Mouse (Mus musculus) yolk sac, embryonic 10.5 days (tissue): ENCODE measurements around the gene Atp1b2.
"Not testable (repeated sequence)": the region's sequence is repeated elsewhere in the genome, so short reads cannot be mapped to it uniquely, and the experiment has no call there.

Experiments used
- DNase-seq: peaks from one replicate; pipeline ENCODE4 v3.0.0-alpha.2; 2017; ENCODE audit warnings: low spot score

The Atp1b2 gene

DNA sequence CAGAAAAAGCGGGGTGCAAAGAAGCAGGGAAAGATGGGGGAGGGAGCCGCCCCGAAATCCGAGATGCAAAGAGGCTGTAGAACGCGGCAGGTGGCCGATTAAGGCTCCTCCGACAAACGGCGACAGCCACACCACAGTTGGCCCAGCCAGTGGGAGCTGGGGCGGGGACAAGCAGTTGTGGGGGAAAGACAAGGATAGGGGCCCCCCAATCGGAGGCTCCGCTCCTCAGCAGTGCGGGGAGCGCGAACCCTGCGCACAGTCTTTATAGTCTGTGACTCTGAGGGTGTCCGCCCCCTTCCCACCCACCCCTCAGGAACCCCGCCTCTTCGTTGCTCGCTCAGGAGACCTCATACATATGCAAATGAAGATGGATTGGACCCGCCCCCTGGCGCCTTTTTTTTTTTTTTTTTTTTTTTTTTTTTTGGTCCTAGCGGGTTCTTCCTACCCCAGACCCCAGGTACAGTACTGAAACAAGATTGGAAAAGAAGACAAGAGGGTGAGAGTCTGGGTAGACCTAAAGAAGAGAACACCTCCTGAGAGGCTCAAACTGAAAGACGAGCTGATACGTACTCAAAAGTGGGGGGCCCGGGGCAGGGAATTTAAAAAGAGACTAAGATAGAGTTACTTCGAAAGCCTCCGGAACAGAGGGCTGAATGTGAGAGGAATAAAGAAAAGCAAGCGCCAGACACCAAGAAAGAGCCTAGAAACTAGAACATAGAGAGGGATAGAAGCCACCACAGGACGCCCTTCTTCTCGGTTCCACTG lies at the start of gene Atp1b2:
TSS of gene Atp1b2 (minus strand) at position 217 of the 765 bp plus-strand sequence.
- DNase-seq = peak; percentile 80

DNA sequence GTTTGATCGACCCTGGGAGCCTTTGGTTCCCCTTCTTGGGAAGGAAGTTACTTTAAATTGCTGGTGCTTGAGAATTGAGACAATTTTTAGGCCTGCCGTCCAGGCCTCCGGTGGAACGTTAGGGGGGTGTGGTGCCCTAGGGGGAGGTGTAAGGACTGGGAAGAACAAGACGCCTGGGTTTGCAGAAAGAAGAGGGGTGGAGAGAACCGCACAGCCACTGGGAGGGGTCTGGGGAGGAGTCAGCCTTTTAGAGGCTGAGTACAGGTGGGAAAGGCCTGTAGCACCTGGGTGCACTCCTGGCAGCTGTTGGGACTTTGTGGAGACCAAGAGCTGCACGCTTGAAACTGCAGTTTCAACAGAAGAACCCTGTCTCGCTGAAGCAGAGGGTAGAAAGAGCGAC lies 49.0 kb upstream of the Atp1b2 start:
- no peak for DNase-seq

DNA sequence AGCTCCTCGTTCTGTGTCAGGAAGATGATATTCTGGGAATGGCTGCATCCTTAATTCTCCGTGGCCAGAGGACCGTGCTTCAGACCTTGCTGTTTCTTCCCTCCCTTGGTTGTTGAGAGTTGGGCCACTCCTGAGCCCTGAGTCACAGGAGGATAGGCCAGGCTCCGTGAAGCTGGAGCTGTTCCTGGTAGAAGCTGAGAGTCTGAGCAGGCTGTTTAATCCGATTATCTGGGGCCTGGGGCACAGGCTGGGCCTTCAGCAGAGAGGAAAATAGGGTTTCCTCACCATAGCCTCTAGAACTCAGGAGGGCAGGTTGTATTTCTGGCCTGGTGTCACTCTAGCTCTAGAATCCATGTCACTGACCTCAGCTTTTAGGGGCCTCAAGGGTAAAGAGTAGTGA lies 47.7 kb upstream of the Atp1b2 start:
- DNase-seq = no peak

DNA sequence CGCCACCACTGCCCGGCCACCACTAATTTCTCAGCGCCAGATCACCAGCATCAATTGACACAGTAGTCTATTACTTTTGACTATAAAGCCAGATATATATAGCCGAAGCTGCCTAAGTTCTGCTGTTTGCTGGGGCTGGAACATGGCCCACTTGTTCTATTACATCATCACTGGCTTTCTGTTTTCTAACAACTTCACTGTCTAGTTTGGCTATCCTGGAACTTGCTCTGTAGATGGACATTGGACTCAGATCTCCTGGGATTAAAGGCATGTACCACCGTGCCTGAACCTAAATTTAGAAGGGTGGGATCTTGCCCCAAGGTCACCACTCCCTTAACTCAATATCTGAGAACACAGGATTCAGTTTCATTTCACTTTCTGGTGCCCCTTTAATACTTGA lies 40.1 kb upstream of the Atp1b2 start:
- DNase-seq = no peak

DNA sequence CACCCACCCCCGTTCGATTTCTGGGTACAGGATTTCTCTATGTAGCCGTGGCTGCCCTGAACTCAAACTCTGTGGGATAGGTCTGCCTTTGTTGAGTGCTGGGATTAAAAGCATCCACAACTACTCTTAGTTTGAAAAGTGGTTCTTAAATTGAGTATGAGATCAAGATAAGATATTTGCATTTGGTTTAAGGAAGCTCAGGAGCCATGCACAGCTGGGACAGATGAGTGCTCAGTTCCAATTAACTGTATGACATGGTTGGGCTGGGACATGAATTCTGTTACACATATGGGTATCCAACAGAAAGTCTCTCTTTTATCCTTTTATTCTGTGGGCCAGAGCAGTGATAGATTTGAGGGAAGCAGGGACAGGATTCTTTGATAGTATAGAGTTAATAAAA lies 29.7 kb upstream of the Atp1b2 start:
- no peak for DNase-seq

DNA sequence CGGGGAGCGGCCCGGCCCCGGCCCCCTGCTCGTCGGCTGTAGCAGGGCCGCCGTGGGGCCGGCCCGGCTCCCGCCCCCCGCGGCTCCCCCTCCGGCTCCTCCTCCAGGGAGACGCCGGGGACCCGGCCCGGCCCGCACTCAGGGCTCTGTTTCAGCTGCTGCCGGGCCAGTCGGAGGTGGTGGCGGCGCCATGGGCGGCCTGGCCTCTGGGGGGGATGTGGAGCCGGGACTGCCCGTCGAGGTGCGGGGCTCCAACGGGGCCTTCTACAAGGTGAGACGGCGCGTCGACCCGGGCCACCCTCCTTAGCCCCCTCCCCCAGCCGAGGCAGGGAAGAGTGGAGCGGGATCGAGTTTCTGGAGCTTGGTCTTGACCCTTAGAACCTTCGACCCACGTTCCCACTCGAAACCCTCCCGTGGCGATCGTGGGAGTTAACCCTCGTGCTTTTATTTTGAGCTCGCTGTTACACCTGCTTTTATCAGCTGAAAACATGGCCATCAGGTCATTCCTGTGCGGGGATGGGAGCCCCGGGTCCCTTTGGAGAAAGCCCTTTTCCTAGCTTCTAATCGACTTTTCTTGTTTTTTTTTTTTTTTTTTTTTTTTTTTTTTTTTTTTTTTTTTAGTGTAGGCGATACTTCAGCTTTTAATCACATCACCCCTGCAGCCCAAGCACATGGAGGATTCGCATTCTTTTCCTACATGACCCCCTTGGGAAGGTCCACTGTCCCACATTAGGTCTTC lies 27.6 kb upstream of the Atp1b2 start:
- DNase-seq = no peak

DNA sequence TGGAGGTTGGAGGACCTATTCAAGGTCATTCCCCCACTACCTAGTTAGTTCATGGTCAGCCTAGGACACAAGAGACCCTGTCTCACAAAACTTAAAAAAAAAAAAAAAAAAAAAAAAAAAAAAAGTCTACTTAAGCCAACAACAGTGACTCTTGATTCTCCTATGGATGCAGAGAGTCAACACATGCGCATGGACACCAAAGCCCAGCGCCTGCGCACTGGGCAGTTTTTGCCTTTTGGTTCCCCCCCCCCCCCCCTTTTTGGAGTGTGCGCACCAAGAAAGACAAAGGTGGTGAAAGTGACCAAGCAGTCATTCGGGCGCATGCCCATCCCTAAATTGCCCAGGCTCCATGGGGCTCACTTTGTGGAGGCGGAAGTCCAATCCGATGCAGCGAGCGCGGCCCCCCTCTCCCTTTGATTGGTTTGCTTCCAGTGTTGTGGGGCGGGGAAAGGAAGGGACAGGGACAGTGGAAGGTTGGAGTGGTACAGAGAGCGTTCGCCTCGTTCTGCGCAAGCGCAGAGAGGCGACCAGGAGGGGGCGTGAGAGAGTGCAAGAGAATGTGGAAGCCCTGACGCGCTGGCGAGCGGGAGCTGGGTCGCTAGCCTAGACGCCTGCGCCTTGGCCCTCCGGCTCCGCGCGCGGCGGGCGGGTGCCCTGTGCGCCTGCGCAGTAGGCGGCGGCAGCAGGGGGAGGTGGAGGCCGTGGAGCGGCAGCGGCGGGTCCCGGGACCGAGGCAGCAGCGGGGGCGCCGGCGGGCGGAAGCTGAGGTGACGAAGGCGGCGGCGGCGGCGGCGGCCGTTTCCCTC lies 26.7 kb upstream of the Atp1b2 start, which contains the start of gene Fxr2:
TSS of gene Fxr2 (plus strand) at position 707 of the 806 bp plus-strand sequence.
- DNase-seq = peak; percentile 100

DNA sequence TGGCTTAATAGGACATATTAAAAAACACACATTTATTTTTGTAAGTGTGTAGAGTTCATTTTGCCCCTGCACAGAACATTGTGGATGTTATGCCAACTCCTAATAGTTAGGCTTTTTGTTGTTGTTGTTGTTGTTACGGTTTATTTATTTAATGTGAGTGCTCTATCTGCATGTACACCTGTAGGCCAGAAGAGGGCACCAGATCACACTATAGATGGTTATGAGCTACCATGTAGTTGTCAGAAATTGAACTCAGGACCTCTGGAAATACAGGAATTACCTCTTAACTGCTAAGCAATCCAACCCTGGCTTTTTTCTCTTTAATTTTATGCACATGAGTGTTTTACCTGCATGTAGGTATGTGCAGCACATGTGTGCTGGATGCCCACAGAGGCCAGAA lies 24.1 kb upstream of the Atp1b2 start:
- DNase-seq = no peak

DNA sequence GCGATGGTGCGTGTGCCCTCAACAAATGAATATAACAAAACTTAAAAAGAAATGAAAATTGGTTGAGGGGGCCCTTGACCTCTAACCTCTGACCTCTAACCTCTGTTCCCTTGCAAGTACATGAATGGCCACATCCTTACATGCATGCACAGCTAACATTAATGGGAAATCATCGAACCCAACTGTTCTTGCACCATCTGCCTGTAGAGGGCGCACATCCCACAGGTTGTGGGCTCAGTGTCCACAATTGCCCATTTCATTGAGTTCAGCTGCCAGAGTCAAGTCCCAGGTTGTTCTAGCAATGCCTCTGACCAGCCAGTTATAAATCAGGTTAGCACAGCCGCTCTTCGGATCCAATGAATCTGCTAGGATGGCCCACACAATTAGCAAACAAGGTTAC lies 22.5 kb upstream of the Atp1b2 start:
- peak; percentile 67 for DNase-seq

DNA sequence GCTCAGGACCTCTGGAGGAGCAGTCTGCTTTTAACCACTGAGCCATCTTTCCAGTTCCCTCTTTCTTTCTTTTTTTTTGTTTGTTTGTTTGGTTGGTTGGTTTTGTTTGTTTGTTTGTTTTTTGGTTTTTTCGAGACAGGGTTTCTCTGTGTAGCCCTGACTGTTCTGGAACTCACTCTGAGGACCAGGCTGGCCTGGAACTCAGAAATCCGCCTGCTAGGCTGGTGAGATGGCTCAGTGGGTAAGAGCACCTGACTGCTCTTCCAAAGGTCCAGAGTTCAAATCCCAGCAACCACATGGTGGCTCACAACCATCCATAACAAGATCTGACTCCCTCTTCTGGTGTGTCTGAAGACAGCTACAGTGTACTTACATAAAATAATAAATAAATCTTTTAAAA lies 18.6 kb upstream of the Atp1b2 start:
- DNase-seq = not testable (repeated sequence)

DNA sequence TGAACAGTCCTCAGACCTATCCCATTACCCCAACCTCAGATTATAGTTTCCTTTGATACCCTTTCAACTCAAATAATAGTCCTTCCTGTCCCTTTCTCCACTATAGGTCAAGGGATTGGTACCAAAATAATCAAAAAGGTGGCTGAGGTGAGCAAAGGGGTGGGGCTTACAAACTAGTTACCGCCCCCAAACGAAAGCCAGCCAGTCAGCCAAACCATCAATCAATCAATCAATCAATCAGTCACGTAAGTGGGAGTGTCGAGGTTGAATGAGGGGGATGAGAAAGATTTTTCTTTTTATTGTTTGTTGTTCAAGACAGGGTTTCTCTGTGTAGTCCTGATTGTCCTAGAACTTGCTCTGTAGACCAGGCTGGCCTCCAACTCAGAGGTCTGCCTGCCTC lies 17.3 kb upstream of the Atp1b2 start:
- DNase-seq = no peak

DNA sequence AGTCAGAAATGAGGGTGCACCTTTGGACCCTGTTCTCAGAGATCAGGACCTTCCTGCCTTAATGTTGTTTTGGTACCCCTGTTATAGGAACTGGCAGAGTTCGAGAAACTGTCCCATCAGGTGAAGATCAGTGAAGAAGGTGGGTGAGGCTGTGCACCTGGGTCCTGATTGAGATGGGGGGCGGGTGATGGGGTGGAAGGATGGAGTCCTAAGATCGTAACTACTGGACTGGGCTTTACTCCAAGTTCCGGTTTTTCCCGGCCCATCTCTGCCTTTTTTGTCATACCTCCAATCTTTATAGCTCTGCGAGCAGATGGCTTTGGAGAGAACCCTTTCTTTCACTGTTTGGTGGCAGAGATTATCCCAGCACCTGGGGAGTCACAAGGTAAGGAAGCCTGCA lies 16.7 kb upstream of the Atp1b2 start:
- DNase-seq = no peak

DNA sequence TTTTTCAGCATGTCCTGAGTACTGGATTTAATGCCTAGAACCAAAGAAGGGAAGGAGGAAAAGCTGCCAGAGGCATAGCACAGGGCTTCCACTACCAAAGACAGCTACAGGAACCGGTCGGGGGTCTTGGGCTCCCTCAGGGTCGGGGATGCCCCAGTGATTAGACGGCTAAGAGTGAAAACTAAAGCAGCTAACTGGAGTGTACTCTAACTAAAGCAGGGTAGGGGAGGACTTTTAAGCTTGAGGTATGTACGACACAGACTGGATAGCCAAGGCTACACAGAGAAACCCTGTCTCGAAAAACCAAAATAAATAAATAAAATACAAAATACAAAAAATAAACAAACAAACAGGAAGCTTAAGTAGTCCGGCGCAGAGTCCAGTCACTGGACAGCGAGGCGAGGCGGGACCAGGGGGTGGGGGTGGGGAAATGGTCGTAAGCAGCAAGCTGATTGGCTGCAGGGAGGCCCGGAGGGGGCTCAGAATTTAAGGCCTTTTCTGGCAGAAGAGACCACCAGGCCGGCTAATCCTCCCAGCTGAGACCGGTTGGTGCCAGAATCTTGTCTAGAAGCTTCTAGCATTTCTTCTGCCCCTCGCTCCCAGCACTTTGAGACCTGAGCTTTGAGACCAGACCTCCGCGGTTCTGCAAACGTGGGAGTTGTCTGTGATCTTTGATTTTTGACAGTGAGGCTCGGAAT lies 16.0 kb upstream of the Atp1b2 start, which contains the start of gene Sat2:
TSS of gene Sat2 (plus strand) at position 454 of the 698 bp plus-strand sequence.
- DNase-seq = peak; percentile 86

DNA sequence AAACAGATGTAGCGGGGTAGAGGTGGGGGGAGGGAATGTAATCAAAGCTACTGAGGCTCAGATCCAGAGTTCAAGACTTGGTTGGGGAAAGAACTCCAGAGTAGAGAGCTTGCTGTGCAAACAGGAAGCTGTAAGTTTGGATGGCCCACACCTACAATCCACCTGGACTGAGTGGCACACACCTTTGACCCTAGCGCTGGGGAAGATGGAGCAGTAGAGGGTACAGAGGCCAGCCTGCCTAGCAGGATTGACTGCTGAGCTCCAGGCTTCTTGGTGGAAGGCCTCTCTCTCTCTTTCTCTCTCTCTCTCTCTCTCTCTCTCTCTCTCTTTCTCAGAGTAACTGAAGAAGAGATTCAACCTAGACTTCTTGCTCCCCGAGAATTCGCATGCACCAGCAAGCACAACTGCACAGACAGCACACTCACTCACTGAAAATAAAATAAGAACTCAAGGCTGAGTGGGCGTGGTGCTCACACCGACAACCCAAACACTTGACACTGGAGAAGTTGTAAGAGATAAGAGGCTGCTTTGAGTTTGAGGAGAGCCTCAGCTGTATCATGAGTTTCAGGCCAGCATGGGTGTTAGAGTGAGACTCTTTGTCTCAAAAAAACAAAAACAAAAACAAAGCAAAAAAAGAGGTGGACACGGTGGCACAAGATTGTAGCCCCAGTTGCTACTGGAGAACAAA lies 14.8 kb upstream of the Atp1b2 start:
- peak; percentile 50 for DNase-seq

DNA sequence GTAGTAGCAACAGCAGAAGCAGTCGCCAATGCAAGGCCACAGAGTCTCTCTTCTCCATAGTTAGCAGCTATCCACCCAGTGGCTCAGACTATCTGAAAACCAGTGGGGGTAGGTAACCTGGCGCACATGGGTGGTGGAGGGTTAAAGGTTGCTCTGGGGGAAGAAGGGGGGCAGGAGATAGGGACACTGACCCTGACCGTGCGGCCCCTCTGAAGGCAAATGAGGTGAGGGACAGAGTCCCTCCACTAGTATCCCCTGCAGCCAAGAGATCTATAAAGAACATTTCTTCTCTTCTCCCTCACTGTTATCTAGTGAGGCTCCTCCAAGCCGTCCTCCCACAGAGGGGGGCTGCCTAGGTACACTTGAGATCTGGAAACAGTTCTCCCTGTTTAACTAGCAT lies 12.1 kb upstream of the Atp1b2 start, which contains the start of gene Shbg:
TSS of gene Shbg (minus strand) at position 101 of the 400 bp plus-strand sequence.
- DNase-seq = no peak

DNA sequence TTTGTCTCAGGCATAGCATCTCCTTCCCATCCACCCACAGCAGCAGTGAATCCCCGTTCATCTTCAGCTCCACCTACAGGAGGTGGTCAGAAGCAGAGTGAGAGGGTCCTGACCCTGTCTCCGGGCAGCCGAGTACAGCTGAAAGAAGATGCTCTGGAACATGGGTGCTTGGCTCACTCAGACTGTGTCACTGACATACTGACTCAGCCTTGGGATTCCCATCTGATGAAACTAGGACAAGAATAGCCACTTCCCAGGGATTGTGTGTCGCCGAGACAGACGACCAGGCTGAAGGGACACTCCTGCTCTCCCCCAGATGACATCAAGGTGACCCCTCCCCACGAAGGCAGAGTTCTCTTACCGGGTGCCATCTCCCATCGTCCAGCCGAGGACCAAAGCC lies 11.0 kb upstream of the Atp1b2 start:
- no peak for DNase-seq

DNA sequence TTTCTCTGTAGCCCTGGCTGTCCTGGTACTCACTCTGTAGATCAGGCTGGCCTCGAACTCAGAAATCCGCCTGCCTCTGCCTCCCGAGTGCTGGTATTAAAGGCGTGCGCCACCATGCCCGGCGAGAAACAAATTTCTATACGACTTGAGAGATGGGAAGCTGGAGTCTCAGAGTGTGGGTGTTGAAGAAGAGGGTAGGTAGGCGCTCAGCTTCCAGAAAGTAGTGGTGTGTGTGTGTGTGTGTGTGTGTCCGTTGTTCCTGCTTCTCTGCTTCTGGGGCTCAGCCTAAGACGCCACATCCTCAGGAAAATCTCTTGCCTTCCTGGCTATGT lies 8.5 kb upstream of the Atp1b2 start:
- DNase-seq = not testable (repeated sequence)

DNA sequence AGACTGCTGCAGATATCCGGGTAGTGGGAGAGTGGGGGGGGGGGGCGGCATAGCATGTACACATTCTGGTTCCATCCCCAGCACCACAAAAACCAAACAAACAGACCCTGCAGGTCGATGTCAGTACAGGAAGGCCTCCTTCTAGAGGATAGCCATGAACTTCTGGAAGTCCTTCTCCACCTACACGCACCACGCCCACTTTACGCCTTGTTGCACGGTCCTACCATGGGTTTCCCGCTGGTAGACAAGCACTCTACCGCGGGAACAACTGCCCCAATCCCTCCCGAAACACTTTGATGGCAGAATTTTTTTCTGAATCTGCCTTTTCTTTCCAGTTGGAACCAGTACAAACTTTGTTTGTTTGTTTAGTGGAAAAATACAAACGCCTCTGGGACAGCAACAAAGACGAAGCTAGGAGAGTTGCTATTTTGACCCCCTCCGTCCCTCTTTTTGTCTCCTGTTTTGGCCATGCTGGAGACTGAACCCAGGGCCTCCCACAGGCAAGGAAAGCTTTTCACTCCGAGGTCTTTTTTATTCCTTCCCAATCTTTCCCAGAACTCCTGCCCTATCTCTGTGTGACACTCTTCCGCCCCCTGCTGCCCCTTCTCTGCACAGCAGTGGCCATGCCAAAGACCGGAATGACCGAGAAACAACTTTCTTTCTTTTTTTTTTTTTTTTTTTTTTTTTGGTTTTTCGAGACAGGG lies 8.0 kb upstream of the Atp1b2 start:
- peak; percentile 76 for DNase-seq

DNA sequence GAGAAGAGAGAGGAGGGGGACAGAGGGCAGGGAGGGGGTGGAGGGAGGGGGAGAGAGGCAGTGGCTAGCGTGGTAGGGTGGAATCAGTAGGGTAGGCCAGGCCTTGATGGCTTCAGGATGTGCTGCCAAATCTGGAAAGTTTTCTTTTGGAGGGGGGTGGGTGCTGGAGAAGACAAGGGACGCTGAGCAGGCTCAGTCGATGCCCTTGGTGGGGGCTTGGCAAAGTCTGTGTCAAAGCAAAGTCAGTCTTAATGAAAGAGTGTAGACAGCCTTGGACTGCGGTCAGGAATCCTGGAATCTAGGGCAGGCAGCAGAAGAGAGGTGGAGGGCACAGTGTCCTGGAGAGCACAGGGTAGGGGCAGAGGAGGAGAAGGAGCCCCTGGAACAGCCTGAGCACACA lies 5.2 kb upstream of the Atp1b2 start:
- DNase-seq = no peak

DNA sequence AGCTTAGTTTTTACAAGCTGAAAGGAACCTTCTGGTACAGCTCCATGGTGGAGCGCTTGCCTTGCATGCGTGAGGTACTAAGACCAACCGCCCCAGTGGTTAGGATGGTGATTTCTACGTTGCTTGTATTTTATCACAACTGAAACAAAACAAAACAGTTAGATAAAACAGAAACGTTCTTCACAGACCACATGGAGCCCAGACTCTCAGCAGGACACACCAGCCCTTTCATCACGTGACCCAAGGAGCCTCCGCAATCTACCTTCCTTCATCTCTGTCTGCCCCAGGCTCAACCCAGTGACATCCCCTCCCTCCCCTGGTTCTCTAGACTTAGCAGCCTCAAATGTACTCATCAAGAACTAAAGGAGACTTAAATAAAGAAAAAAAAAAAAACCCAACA lies 3.7 kb upstream of the Atp1b2 start:
- DNase-seq = no peak

DNA sequence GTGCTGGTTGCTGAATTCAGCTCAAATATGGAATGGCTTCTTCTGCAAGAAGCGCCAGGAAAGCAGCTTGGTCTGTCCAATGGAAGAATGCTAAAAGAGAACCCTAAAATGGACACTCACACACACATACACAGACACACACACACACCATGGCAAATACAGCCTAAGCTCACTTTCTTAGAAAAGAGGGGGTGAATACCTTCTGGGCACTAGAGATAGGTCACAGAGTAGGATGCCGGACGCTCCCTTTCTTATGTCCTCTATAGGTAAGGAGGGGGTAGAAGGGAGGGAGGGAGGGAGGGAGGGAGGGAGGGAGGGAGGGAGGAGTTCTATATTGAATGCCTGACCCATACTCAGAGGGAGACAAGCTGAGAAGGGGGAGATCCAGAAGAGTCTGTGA lies 2.8 kb upstream of the Atp1b2 start:
- DNase-seq = no peak
